Mouse (Mus musculus) layer of hippocampus, adult 2 months (tissue): ENCODE measurements around the gene Gm49358. TPM values are rescaled to one million over a fixed set of nuclear protein-coding genes. Genes with fewer than 3 reads are reported as not detected.
A peak's percentile ranks its signal among the peaks of the same experiment; 100 is the strongest.

Experiments used
- DNase-seq, 2 experiments: peaks; one replicate each; pipeline ENCODE4 v3.0.0; 2022; ENCODE audit warnings: low spot score in 2 of 2
- H3K27ac ChIP-seq: fragments of 200-600 bp; 2 replicates; pipeline ENCODE4 v1.8.1; 2022
- H3K4me3 ChIP-seq: fragments of 200-600 bp; 2 replicates; pipeline ENCODE4 v1.8.1; 2022; ENCODE audit warnings: mild to moderate bottlenecking
- CTCF ChIP-seq: fragments of 200-600 bp; conservative IDR thresholded peaks from 2 replicates; pipeline ENCODE4 v1.8.1; 2022; ENCODE audit warnings: antibody characterized with exemption, mild to moderate bottlenecking, moderate library complexity
- total RNA-seq, 2 experiments: library from RNA; stranded (reverse); gene quantifications; 2 replicates each; pipeline ENCODE4 v1.2.3; 2021

Gm49358 gene
- total RNA-seq, 2 experiments from 2014 or later: 42.5 to 54.0 TPM

GRCm38 (mm10) chr10:86826929-86827328 is 63.2 kb downstream of the Gm49358 start:
- Histone ChIP-seq H3K4me3 (no peak overlapping the region), H3K27ac (no peak overlapping the region)
- no peak for TF ChIP-seq CTCF
- no peak for DNase-seq

- Histone ChIP-seq H3K27ac (no peak overlapping the region), H3K4me3 (no peak overlapping the region)
- no peak for DNase-seq
- TF ChIP-seq CTCF: no peak
These were observed 64.7 kb downstream of the Gm49358 start for GRCm38 (mm10) chr10:86828221-86829135.

DNA sequence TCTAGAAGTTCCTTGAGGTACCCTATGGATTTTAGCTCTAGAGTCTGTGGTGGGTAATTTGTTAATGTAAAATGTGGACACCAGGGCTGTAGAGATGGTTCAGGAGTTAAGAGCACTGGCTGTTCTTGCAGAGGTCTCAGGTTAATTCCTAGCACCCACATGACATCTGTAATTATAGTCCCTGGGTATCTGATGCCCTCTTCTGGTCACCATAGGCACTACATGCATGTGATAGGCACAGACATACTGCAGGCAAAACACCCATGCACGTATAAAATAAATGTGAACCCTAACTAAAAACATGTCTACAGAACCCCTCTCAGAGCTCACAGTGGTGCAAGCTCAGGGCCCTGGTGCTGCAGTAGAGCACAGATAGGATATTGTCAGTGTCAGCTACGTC is 65.7 kb downstream of the Gm49358 start:
- H3K4me3 ChIP-seq: no peak overlapping the region
- DNase-seq: no peak
- TF ChIP-seq CTCF: peak; percentile 67
- H3K27ac ChIP-seq: no peak overlapping the region

DNA sequence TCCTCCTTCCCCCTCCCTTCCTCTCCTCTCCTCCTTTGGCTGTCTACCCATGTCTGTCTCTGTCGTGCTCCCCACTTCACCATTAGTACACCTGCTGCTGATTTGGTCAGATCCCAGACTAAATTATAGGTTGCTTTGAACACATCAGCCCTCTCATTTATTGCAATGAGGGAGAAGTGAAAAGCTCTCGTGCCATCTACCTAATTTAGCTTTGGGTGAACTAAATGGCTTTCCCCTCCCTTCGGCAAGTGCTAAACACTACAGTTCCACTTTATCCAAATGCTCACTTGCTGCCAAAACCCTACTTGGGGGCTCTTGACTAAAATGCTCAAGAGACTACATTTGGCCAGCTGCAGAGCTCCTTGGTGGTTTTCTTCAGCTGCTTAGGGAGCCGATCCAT is 73.0 kb downstream of the Gm49358 start:
- Histone ChIP-seq H3K27ac (no peak overlapping the region), H3K4me3 (no peak overlapping the region)
- DNase-seq: no peak
- no peak for TF ChIP-seq CTCF

- H3K27ac ChIP-seq: 0 out of 2 replicates have a peak overlapping the region, but pooled peaks have one; percentile 10
- no peak for TF ChIP-seq CTCF
- no peak overlapping the region for H3K4me3 ChIP-seq
- no peak for DNase-seq
These were observed 75.1 kb downstream of the Gm49358 start for GRCm38 (mm10) chr10:86838827-86839226.

DNA sequence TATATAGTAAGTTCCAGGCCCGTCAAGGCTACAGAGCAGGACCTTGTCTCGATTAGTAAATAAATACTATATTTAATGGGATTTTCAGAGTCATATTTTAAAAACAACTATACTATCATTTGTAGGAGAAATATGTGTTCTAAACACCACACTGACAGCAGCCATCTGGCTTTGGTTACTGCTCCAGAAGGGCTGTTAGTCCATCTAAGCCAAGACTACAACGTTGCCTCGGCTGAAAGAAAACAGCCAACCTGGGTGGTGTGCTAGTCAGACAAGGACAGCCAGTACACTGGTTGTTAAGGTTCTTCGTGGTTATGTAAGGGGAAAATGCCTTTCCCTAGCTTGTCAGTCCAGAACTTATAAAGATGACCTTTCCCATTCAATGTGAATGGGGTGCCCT is 78.9 kb downstream of the Gm49358 start:
- Histone ChIP-seq H3K4me3 (no peak overlapping the region), H3K27ac (peak overlapping the region; percentile 77)
- no peak for TF ChIP-seq CTCF
- peak in 1 of 2 experiments; percentile 34 for DNase-seq

DNA sequence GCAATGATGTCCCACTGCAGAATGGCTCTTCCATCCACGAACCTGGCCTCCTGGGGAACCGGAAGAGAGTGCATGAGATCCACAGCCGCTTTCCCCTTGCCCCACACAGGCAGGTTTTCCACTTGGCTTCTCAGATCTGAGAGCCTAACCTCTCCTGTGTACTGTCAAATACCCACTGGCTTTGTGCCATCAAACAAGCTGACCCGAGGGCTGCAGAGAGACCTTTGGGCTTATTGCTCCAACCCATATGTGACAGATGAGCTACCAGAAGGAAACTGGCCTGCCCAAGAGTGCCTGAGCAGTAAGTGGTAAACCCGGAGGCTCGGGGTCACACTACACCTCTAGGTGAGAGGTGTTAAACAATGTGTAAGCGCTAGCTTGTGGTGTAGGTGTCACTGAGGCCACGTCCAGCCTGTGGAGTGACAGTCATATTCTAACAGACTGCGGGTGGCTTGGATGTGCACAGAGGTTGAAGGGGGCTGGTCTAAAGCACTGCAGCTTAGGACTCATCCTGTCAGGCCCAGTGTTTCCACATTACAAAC is 83.2 kb downstream of the Gm49358 start:
- TF ChIP-seq CTCF: no peak
- H3K4me3 ChIP-seq: no peak overlapping the region
- DNase-seq: no peak
- no peak overlapping the region for H3K27ac ChIP-seq

GRCm38 (mm10) chr10:86849087-86849486 is 85.3 kb downstream of the Gm49358 start:
- Histone ChIP-seq H3K27ac (no peak overlapping the region), H3K4me3 (no peak overlapping the region)
- no peak for TF ChIP-seq CTCF
- DNase-seq: no peak

GRCm38 (mm10) chr10:86849508-86849907 is 85.7 kb downstream of the Gm49358 start:
- no peak for DNase-seq
- no peak for TF ChIP-seq CTCF
- H3K4me3 ChIP-seq: no peak overlapping the region
- no peak overlapping the region for H3K27ac ChIP-seq

GRCm38 (mm10) chr10:86852160-86852559 is 88.4 kb downstream of the Gm49358 start:
- TF ChIP-seq CTCF: no peak
- DNase-seq: no peak
- Histone ChIP-seq H3K4me3 (no peak overlapping the region), H3K27ac (no peak overlapping the region)

- DNase-seq: no peak
- no peak overlapping the region for H3K4me3 ChIP-seq
These were observed 89.7 kb downstream of the Gm49358 start for GRCm38 (mm10) chr10:86853433-86853832.

DNA sequence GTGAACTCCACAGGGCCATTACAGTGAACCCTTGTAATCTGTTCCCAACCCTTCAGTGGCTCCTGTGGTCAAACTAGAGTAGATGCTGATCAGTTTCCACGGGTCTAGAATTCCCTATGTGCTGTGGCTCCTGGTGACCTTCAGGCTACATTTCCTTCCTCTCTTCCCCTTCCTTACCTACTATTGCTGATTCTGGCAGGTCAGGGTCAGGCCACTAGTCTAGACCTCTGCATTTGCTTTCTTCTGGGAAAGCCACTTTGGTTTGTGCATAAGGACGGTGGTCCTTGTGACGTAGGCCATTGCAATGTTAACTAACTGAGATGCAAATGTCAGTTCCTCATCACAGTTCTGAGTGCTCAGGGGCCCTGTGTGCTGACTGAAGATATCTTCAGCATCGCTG is 96.6 kb downstream of the Gm49358 start:
- DNase-seq: no peak
- Histone ChIP-seq H3K4me3 (no peak overlapping the region), H3K27ac (no peak overlapping the region; the same call in 1 of the 2 replicates)
- TF ChIP-seq CTCF: no peak

More at GRCm38 (mm10) chr10:86853433-86853832, 89.7 kb downstream of the Gm49358 start:
- no peak for TF ChIP-seq CTCF
- no peak overlapping the region for H3K27ac ChIP-seq

DNA sequence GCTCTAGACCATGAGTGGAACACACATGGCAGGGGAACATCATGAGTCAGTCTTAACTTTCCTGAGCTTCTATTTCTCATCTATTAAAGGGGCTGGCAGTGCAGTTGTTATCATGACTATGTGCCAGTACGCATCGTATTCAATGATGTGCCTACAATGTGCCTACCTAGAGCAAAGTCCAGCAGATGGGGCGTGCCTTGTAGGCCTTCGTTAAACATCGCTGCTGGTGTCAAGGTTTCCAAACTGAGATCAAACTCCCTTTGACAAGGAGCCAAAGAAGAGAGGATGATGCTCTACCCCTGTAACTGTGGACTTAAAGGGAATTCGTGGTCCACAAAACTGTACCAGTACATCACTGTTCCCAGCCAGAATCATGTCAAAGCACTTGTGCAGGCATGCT is 98.7 kb downstream of the Gm49358 start:
- no peak overlapping the region for H3K4me3 ChIP-seq
- no peak overlapping the region for H3K27ac ChIP-seq
- TF ChIP-seq CTCF: no peak
- no peak for DNase-seq

DNA sequence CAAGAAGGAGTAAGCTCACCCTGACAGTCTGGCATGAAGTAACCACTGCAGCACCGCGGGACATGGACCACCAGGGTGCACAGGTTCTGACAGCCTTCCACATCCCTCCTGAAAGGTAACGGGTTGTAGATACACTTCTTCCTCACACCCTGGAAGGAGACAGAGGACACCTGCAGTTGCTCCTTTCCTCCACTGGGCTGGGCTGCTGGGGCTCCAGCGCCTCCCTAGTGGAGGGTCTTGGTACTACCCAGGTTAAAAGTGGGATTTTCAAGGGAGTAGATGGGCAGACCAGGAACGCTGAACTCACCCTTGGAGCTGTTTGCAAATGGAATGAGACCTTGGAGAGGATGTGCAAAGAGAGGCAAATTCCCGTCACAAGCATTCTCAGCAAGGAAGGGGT is 99.7 kb downstream of the Gm49358 start:
- H3K27ac ChIP-seq: no peak overlapping the region
- TF ChIP-seq CTCF: peak; percentile 67
- no peak overlapping the region for H3K4me3 ChIP-seq
- DNase-seq: no peak
